Mouse (Mus musculus) hematopoietic stem cell, adult 5-6 weeks (primary cell): ENCODE results near the gene Pom121. TPM values are rescaled to one million over a fixed set of nuclear protein-coding genes. Genes with fewer than 3 reads are reported as not detected.

ENCODE experiments used
- ATAC-seq, 2 experiments: fragments of 125-278 bp in 1 of 2; replicated peaks in 1 of 2; 2 replicates each; pipeline ENCODE4 v1.8.0; 2016 to 2017; ENCODE audit warnings: inconsistent platforms in 2 of 2, mild to moderate bottlenecking in 2 of 2, moderate number of reproducible peaks in 2 of 2, low read depth in 1 of 2, moderate TSS enrichment in 1 of 2; ENCODE audit not compliant: low FRiP score in 2 of 2, poor library complexity in 2 of 2, severe bottlenecking in 2 of 2, insufficient read depth in 1 of 2, low TSS enrichment in 1 of 2
- total RNA-seq: library from RNA; stranded (forward); fragments of 172-1452, 232-1000 nt; gene quantifications from 2 replicates; pipeline ENCODE4 v1.2.3, GENCODE M21; 2017

Gene Pom121
- total RNA-seq, 1 experiment from 2014 or later: 8.2 TPM

DNA sequence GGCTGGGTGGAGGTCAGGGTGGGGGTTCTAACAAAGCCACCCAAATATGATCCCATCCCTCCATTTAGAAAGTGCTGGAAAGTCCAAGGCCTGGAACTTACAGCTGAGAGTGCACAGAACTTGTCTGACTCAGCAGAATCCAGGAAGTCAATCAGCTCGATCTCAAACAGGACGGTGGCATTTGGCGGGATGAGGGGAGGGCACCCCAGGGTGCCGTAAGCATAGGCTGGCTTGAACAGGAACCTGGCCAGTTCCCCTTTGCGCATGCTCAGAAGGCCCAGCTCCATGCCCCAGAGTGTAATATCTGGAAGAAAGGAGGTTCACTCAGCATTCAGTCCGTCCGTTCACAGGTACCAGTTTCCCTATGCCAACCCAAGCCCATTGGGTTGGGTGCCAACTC lies 48.4 kb downstream of the Pom121 start:
- ATAC-seq: peak; percentile 44 to 61; a peak in 3 of 4 replicates

DNA sequence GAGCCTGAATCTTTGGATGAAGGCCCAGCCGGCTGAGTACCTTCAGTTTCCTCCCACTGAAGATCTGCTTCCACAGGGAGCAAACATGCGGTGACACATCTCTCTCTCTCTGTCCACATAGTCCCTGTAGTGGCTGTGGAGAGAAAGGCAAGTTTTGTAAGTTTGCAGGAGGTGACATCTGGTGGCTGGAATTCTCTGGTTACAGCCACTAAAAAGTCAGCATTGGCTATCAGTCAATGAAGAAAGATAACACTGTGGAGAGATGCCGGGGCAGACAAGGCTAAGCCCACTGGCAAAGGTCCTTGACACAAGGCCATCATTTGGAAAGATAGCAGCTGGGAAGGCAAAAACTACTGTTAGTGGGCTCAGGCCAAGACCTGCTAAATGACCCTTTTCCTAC lies 56.8 kb downstream of the Pom121 start:
- ATAC-seq: no peak

DNA sequence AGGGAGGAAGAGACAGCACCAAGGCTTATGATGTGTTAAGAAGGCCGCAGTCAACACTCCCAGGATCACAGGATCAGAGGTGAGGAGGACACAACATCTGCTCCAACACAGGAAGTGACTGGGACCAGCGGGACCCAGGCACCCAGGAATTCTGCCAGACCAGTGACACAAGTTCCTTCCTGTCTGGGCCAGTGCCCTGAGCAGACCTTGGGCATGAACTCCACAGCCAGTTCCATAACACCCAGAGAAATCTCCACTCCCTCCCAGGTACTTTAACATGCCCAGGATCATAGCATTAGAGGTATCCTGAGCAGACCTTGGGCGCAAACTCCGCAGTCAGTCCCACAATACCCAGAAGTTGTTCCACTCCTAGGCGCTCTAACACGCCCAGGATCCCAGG lies 63.2 kb downstream of the Pom121 start:
- ATAC-seq: no peak

DNA sequence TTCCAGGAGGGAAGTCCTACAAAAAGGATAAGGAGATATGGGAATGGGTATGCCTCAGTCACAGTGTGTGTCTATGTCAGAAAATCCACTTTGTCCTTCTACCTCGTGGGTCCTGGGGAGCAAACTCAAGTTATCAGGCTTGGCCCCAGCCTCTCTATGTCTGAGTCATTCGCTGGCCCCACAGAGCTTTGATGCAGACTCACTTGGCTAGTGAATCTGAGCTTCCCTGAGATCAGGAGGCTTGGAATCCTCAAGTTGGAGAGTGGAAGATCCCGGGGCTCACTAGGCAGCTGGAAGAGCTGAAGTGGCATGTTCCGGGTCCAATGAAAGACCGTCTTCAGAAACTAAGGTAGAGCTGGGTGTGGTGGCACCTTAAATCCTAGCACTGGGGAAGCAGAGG lies 64.1 kb downstream of the Pom121 start:
- ATAC-seq: no peak

DNA sequence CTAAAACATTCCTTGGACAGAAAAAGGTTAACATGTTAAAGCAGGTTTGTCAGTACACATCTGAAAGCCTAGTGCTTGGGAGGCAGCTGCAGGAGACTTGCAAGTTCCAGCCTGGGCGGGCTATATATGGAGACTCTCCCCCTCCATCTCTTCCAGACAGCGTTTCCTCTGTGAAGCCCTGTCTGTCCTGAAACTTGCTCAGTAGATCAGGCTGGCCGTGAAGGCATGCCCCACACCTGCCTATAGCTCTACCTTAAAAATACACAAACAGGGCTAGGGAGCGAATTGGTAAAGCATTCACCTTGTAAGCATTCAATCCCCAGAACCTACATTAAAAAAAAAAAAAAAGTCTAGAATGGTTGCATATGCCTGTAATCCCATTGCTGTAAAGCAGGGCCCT lies 64.9 kb downstream of the Pom121 start:
- ATAC-seq: no peak

Other genes with a start within 250 kb of the Pom121 start
- 10.6 and 23.4 TPM in 2 replicates for gene Tbl2, start 244.9 kb downstream of the Pom121 start, total RNA-seq
- gene Bcl7b, start 226.3 kb downstream of the Pom121 start, total RNA-seq: 34.8 and 35.0 TPM in 2 replicates
- gene Baz1b, start 207.3 kb downstream of the Pom121 start, total RNA-seq: 159 and 184 TPM in 2 replicates
- 1.3 and 1.7 TPM in 2 replicates for gene Fzd9, start 143.3 kb downstream of the Pom121 start, total RNA-seq
- gene Fkbp6, start 44.5 kb downstream of the Pom121 start, total RNA-seq: not detected in 2 replicates
- not detected in 2 replicates for gene Trim50, start 41.3 kb downstream of the Pom121 start, total RNA-seq
- 20.6 and 24.7 TPM in 2 replicates for gene Nsun5, start 24.6 kb downstream of the Pom121 start, total RNA-seq
- 16.8 and 27.7 TPM in 2 replicates for gene Hip1, start 150.6 kb upstream of the Pom121 start, total RNA-seq
- not detected in 2 replicates for gene Ccl26, start 169.0 kb upstream of the Pom121 start, total RNA-seq
- not detected in 2 replicates for gene Ccl24, start 178.5 kb upstream of the Pom121 start, total RNA-seq
- gene Rhbdd2, start 238.1 kb upstream of the Pom121 start, total RNA-seq: 13.4 and 21.0 TPM in 2 replicates